Mouse (Mus musculus) ES-E14 (cell line): ENCODE results near the gene Nradd. TPM values are rescaled to one million over a fixed set of nuclear protein-coding genes. Genes with fewer than 3 reads are reported as not detected.
A peak's percentile ranks its signal among the peaks of the same experiment; 100 is the strongest.

ENCODE experiments used
- DNase-seq: peaks from one replicate; pipeline ENCODE4 v3.0.0-alpha.2; 2013; ENCODE audit warnings: low read depth, low spot score
- H3K27ac ChIP-seq: 2 replicates; pipeline ENCODE4 v1.5.1; 2012; ENCODE audit warnings: low read depth, mild to moderate bottlenecking, low read length, moderate library complexity, mixed read lengths; ENCODE audit not compliant: poor library complexity, insufficient read depth, severe bottlenecking
- H3K36me3 ChIP-seq: 2 replicates; pipeline ENCODE4 v1.6.1; 2012; ENCODE audit warnings: mild to moderate bottlenecking, low read length, moderate library complexity, mixed read lengths; ENCODE audit not compliant: control insufficient read depth, poor library complexity, insufficient read depth, severe bottlenecking
- H3K4me1 ChIP-seq, 2 experiments: fragments of 150-350 bp in 1 of 2; sonication (generic) in 1 of 2; 2 replicates each; pipeline ENCODE4 v1.6.1; 2012; ENCODE audit warnings: low read length in 2 of 2, mild to moderate bottlenecking in 1 of 2, mixed read lengths in 1 of 2; ENCODE audit not compliant: control insufficient read depth in 2 of 2, insufficient read depth in 2 of 2, poor library complexity in 1 of 2
- H3K4me3 ChIP-seq, 2 experiments: fragments of 150-350 bp in 1 of 2; sonication (generic) in 1 of 2; 2 replicates each; pipeline ENCODE4 v1.5.1; 2012; ENCODE audit warnings: low read length in 2 of 2, low read depth in 1 of 2, mild to moderate bottlenecking in 1 of 2, mixed read lengths in 1 of 2; ENCODE audit not compliant: insufficient read depth in 1 of 2, poor library complexity in 1 of 2, severe bottlenecking in 1 of 2
- H3K9ac ChIP-seq: 2 replicates; pipeline ENCODE4 v1.6.1; 2012; ENCODE audit warnings: low read depth, mild to moderate bottlenecking, low read length, mixed read lengths; ENCODE audit not compliant: poor library complexity, insufficient read depth, severe bottlenecking
- H3K9me3 ChIP-seq: fragments of 150-350 bp; sonication (generic); 2 replicates; pipeline ENCODE4 v1.6.1; 2012; ENCODE audit warnings: low read depth, mild to moderate bottlenecking, low read length; ENCODE audit not compliant: control insufficient read depth, insufficient read depth
- CHD2 ChIP-seq: IDR thresholded peaks from 2 replicates; pipeline ENCODE4 v1.6.1; 2014; ENCODE audit warnings: mild to moderate bottlenecking, low read depth, low read length, inconsistent platforms
- HCFC1 ChIP-seq: IDR thresholded peaks from 2 replicates; pipeline ENCODE4 v1.6.1; 2012; ENCODE audit warnings: low read length, inconsistent platforms, borderline replicate concordance; ENCODE audit not compliant: insufficient read depth
- MAFK ChIP-seq: IDR thresholded peaks from 2 replicates; pipeline ENCODE4 v1.6.1; 2014; ENCODE audit warnings: mild to moderate bottlenecking, low read depth, low read length, inconsistent platforms; ENCODE audit not compliant: insufficient read depth
- ZC3H11A ChIP-seq: IDR thresholded peaks from 2 replicates; pipeline ENCODE4 v1.6.1; 2012; ENCODE audit warnings: low read depth, mild to moderate bottlenecking, inconsistent platforms, low read length, borderline replicate concordance
- ZNF384 ChIP-seq: IDR thresholded peaks from 2 replicates; pipeline ENCODE4 v1.6.1; 2012; ENCODE audit warnings: low read depth, low read length, inconsistent platforms
- in situ Hi-C, 2 experiments: fragments of 600-800 bp; cut with MboI; formaldehyde crosslinking; loops; one replicate each; pipeline ENCODE4 v1.15.1; 2025; ENCODE audit warnings: low sequenced_read_pairs in 2 of 2, inconsistent platforms in 1 of 2; ENCODE audit not compliant: unreplicated experiment in 2 of 2
- total RNA-seq: library from RNA; depleted of rRNA; stranded (reverse); fragments of 300-350 nt; gene quantifications from 2 replicates; pipeline ENCODE4 v1.2.3, GENCODE M21; 2012

The Nradd gene
- total RNA-seq, 1 experiment: 65.5 TPM

DNA sequence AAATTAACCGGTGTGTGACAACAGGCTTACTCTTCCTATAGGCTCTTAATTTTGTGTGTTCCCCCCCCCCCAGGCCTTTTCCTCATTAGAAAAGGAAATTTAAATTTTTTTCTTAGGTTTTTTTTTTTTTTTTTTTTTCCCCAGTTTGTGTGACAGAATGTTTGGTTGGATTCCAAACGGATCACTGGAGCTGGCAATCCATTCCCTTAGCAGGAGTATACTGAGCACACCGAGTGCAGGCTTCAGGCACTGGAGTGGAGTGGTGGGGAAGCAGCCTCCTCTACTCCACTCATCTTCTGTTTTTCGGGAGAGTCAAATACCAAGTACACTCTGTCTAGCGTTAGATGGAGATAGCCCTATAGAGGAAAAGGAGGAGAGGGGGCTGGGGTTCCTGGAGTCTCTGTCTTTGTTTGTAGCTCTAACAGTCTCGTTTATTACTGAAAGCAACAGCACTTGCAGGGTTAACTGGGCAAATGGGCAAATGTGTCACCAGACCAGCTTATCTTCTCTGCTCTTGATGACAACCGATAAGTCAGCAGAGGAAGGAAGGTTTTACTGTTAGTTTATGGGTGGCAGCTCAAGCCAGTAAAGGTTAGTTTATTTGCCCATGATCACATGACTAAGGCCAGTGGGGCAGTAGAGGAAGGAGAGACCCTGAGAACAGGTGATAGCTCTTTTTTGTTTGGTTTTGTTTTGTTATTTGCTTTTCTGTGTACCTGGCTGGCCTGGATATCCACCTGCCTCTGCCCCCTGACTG is 36.8 kb upstream of the Nradd start:
- Histone ChIP-seq H3K36me3 (0 out of 2 replicates have a peak, but pooled peaks cover 4% of the 10 kb centered on the region), H3K9me3 (no peaks in the 10 kb centered on the region), H3K9ac (no peak overlapping the region), H3K4me1 (peaks cover 8 to 25% of the 10 kb centered on the region in 2 experiments; a peak in 2 of 4 replicates), H3K4me3 (no peak overlapping the region), H3K27ac (no peak overlapping the region)
- no peak for DNase-seq
- TF ChIP-seq ZC3H11A (no peak), ZNF384 (no peak), CHD2 (no peak), HCFC1 (no peak), MAFK (no peak)
- in situ Hi-C loops: no loop called here

DNA sequence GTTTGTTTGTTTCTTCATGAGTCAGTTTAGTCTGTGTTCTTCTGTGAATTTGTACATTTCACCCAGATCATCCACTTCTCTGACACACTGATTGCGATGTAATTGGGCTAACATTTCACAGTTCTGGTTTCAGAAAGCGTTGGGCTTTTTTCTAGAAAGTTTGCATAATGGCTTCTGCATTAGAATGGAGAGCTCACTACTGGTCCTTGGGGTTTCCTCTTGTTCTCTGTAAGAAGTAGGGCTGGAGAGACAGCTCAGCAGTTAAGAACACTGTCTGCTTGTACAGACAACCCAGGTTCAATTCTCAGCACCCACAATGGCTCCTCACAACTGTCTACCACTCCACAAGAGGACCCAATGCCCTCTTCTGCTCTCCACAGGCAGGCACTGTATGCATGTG is 36.0 kb upstream of the Nradd start:
- in situ Hi-C loops: no loop called here
- no peak for DNase-seq
- TF ChIP-seq HCFC1: no peak
- no peak for TF ChIP-seq MAFK
- no peak for TF ChIP-seq CHD2
- no peak for TF ChIP-seq ZNF384
- TF ChIP-seq ZC3H11A: no peak
- Histone ChIP-seq H3K4me1 (peaks cover 3 to 25% of the 10 kb centered on the region in 2 experiments; a peak in 1 of 4 replicates), H3K36me3 (0 out of 2 replicates have a peak, but pooled peaks cover 4% of the 10 kb centered on the region), H3K4me3 (no peak overlapping the region), H3K9me3 (no peaks in the 10 kb centered on the region), H3K9ac (peak overlapping the region; percentile 28; the same call in 1 of the 2 replicates), H3K27ac (no peak overlapping the region)

DNA sequence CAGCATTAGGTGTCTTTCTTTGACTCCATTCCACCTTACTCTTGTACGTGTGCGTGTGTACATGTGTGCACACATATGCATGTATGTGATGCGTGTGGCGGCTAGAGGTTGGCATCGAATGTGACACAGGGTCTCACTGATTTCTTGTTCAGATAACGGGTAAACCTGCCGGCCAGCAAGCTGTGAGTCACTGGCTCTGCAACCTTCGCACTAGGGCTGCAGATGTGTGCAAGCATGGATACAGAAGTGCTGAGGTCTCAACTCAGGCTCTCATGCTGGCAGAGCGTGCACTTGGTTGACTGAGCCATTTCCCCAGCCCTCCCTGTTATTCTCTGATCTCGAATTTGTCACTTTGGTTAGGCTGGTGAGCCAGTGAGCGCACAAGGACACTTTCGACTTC is 35.3 kb upstream of the Nradd start:
- in situ Hi-C loops: no loop called here
- no peak for DNase-seq
- peak overlapping the region; percentile 28; the same call in 1 of the 2 replicates for H3K9ac ChIP-seq
- TF ChIP-seq CHD2 (no peak), ZC3H11A (no peak), MAFK (no peak), HCFC1 (no peak), ZNF384 (no peak)
- 0 out of 2 replicates have a peak, but pooled peaks cover 4% of the 10 kb centered on the region for H3K36me3 ChIP-seq
- H3K9me3 ChIP-seq: no peaks in the 10 kb centered on the region
- no peak overlapping the region for H3K27ac ChIP-seq
- H3K4me1 ChIP-seq: peaks cover 3 to 28% of the 10 kb centered on the region in 2 experiments; a peak in 1 of 4 replicates
- H3K4me3 ChIP-seq: no peak overlapping the region

DNA sequence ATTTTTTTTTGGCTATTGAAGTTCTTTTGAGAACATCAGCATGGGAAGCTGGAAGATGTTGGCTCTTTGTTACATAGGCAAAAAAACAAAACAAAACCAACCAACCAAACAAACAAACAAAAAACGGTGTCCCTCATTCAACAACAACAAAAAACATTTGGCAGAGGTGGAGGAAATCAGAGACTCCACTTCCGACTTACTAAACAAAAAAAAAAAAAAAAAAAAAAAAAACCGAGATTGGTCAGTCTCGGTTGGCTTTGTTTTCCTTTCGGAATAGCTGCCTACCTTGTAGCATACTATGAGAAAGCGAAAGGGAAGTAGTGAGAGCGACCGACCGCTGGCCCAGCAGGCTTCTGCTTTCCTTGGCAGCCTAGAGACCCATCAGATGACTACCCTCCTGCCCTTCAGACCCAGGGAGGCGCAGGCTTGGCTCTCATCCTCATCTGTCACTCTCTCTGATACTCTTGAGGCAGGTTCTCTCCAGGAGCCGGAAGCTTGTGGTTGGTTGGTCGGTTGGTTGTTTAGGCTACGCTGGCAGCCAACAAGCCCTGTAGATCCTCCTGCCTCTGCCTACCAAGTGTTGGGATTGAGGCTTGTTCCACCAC is 33.3 kb upstream of the Nradd start:
- Histone ChIP-seq H3K9ac (0 out of 2 replicates have a peak overlapping the region, but pooled peaks have one; percentile 26), H3K9me3 (no peaks in the 10 kb centered on the region), H3K27ac (no peak overlapping the region), H3K36me3 (0 out of 2 replicates have a peak, but pooled peaks cover 4% of the 10 kb centered on the region), H3K4me3 (peak overlapping the region; percentile 76 to 86; a peak in 3 of 4 replicates), H3K4me1 (peaks cover 4 to 33% of the 10 kb centered on the region in 2 experiments; a peak in 2 of 4 replicates)
- in situ Hi-C loops: no loop called here
- DNase-seq: no peak
- 0 out of 2 replicates have a peak, but pooled peaks have one; percentile 18 for TF ChIP-seq ZNF384
- no peak for TF ChIP-seq CHD2
